Mouse (Mus musculus) lung, embryonic 14.5 days (tissue): ENCODE measurements around the gene Tdrd1. TPM values are rescaled to one million over a fixed set of nuclear protein-coding genes. Genes with fewer than 3 reads are reported as not detected.

Experiments
- ATAC-seq: fragments of 200-750 bp; cut with Nextera tagmentation; 2 replicates; pipeline ENCODE4 v1.8.0; 2017; ENCODE audit warnings: mild to moderate bottlenecking, moderate TSS enrichment, moderate library complexity; ENCODE audit not compliant: insufficient read depth
- DNase-seq: peaks from one replicate; pipeline ENCODE4 v3.0.0-alpha.2; 2015
- H3K27ac ChIP-seq: fragments of 300-500 bp; sonication (generic); 2 replicates; pipeline ENCODE4 v1.5.1; 2014; ENCODE audit warnings: low read depth, mild to moderate bottlenecking, moderate library complexity
- H3K27me3 ChIP-seq: fragments of 300-500 bp; sonication (generic); 2 replicates; pipeline ENCODE4 v1.6.1; 2014; ENCODE audit warnings: low read length, control low read depth; ENCODE audit not compliant: insufficient read depth
- H3K36me3 ChIP-seq: fragments of 300-500 bp; sonication (generic); 2 replicates; pipeline ENCODE4 v1.6.1; 2014; ENCODE audit warnings: control low read depth; ENCODE audit not compliant: insufficient read depth
- H3K4me1 ChIP-seq: fragments of 300-500 bp; sonication (generic); 2 replicates; pipeline ENCODE4 v1.6.1; 2014; ENCODE audit warnings: antibody characterized with exemption, control low read depth; ENCODE audit not compliant: insufficient read depth
- H3K4me2 ChIP-seq: fragments of 300-500 bp; sonication (generic); 2 replicates; pipeline ENCODE4 v1.6.1; 2014; ENCODE audit warnings: mild to moderate bottlenecking
- H3K4me3 ChIP-seq: fragments of 300-500 bp; sonication (generic); 2 replicates; pipeline ENCODE4 v1.5.1; 2014; ENCODE audit warnings: low read depth, low read length
- H3K9ac ChIP-seq: fragments of 300-500 bp; sonication (generic); 2 replicates; pipeline ENCODE4 v1.6.1; 2014
- H3K9me3 ChIP-seq: fragments of 300-500 bp; sonication (generic); 2 replicates; pipeline ENCODE4 v1.6.1; 2016; ENCODE audit warnings: low read depth, low read length, control low read depth
- CTCF ChIP-seq: IDR thresholded peaks from 2 replicates; pipeline ENCODE4 v1.5.1; 2016; ENCODE audit warnings: antibody characterized with exemption, low read depth
- WGBS: fragments of 180-500 bp; shearing (Covaris S2); extraction: QIAGEN DNeasy Blood & Tissue Kit; methylation state at CpG from one replicate; pipeline ENCODE4 v1.1.7; 2014; 5-methylcytosine and 5-hydroxymethylcytosine counted together
- polyA plus RNA-seq: library from polyadenylated mRNA; unstranded; fragments of >200 nt; fragmentation: Nextera tagmentation; extraction: Ambion mirVana; gene quantifications from 2 replicates; pipeline ENCODE4 v1.2.1, GENCODE M21; 2014

The Tdrd1 gene
- polyA plus RNA-seq, 1 experiment from 2014 or later: 1.3 TPM

DNA sequence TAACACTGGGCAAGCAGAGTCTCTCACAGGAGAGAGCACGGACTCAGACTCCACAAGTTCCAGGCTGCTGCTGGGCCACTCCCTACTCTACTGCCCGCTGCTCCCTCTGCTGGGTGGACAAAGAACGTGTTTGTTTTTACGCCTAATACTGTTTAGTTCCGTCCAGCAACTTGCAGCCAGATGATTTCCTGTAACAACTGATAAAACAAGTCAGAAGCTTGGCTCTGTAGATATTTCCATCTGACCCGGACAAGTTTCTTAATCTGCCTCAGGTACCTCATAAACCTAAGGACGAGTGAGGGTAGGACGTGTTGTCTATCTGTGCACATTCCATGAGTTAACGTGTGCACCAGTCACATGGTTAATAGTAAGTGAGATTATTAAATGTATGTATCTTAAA is 14.4 kb upstream of the Tdrd1 start:
- Histone ChIP-seq H3K9me3 (no peaks in the 10 kb centered on the region), H3K4me1 (no peaks in the 10 kb centered on the region), H3K4me3 (no peak overlapping the region), H3K4me2 (no peak overlapping the region), H3K36me3 (peaks cover 51% of the 10 kb centered on the region), H3K27ac (no peak overlapping the region), H3K9ac (no peak overlapping the region), H3K27me3 (no peaks in the 10 kb centered on the region)
- DNase-seq (peak; percentile 78), ATAC-seq (no peak)
- WGBS: 40% methylated on average over 9 of the region's 9 CpGs
- peak; percentile 75 for TF ChIP-seq CTCF

DNA sequence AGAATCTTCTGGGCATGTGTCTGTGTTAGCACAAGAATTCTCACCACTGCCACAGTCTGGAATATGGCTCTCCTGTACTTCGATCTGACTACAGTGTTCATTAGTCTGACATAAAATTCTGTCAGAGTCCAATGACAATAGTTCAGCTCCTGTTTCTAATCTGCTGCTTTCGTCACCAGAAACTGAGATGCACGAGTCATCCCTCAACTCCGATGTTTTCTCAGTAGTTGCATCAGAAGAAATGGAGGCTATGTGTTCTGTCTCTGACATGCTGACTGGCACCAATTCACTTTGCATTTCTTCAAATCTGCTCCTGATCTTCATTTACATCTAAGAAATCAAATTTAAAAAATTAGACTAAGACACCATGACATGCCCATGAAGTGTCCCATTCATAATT is 12.6 kb upstream of the Tdrd1 start:
- TF ChIP-seq CTCF: no peak
- no peaks in the 10 kb centered on the region for H3K9me3 ChIP-seq
- no peaks in the 10 kb centered on the region for H3K27me3 ChIP-seq
- no peak overlapping the region for H3K27ac ChIP-seq
- 83% methylated on average over 4 of the region's 4 CpGs for WGBS
- H3K4me1 ChIP-seq: peaks cover 15% of the 10 kb centered on the region
- H3K4me2 ChIP-seq: no peak overlapping the region
- ATAC-seq (no peak), DNase-seq (no peak)
- peaks cover 34% of the 10 kb centered on the region for H3K36me3 ChIP-seq
- no peak overlapping the region for H3K9ac ChIP-seq
- H3K4me3 ChIP-seq: no peak overlapping the region

DNA sequence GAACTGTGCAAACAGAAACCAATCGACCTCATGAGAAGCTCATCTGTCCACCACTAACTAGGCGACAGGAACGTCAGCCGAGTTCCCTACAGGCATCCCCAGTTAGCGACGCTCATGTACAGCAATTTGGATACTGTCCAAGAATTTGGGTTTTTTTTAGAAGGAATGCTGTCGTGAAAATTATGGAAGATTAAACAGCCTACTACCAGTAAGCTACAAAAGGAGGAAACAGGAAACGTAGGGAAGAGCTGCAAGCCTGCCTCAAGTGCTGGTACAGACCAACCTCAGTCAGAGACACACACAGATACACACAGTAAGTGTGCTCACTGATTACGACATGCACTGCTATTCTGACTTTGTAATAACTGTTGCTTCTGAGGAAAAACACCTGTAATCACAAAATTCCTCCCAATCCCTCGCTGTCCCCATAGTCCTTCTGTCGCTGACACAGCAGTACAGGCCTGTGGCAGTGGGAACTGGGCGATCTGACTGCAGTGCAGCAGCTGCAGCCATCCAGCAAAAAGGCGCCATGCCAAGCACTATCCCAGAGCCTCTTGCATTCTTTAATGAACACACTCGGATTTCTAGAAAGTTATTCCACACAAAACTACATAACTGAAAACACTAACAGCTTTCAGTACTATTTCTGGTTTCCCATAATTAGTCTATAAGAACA is 8.0 kb upstream of the Tdrd1 start:
- H3K27me3 ChIP-seq: no peaks in the 10 kb centered on the region
- peak overlapping the region; percentile 46 for H3K4me2 ChIP-seq
- H3K4me3 ChIP-seq: no peak overlapping the region
- H3K4me1 ChIP-seq: peaks cover 22% of the 10 kb centered on the region
- no peak overlapping the region for H3K9ac ChIP-seq
- ATAC-seq (peak; percentile 33; the same call in 1 of the 2 replicates), DNase-seq (peak; percentile 94)
- H3K27ac ChIP-seq: peak overlapping the region; percentile 85
- 16% methylated on average over 14 of the region's 14 CpGs for WGBS
- H3K36me3 ChIP-seq: peaks cover 6% of the 10 kb centered on the region
- no peaks in the 10 kb centered on the region for H3K9me3 ChIP-seq
- TF ChIP-seq CTCF: no peak

DNA sequence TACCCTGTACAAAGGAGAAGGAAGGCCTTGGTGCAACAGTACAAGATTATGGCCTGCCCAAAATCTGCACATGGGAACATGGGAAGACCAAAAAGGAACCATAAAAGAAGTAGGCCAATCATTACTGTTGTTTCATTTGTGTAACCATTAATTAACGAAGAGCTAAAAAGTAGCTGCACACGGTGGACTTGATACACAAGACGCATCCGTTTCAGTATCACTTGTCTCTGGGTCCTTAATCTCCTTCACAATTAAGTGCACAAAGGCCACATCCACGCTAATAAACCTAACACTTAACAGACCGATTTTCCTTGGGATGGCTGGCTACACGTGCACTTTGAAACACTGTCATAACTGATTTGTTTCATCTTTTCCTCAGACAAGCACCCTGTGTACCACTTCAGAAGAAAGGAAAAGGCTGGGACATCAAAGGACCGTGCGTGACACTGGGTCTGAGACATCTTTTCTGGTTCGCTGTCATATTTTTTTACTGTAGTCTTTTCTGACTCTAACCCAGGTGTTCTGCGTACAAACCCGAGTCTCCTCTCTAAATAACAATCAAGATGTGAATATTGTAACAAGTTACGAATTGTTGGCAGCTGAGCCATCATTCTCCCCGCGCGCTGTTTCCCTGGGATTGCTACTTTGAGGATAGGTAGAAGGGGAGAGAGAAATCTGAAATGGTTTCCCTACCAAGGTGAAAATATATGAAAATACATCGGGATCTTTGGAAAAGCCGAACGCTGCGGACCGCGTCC is 4.8 kb upstream of the Tdrd1 start:
- Histone ChIP-seq H3K9ac (peak overlapping the region; percentile 90), H3K36me3 (no peaks in the 10 kb centered on the region), H3K4me3 (peak overlapping the region; percentile 99), H3K4me1 (peaks cover 25% of the 10 kb centered on the region), H3K27me3 (no peaks in the 10 kb centered on the region), H3K27ac (peak overlapping the region; percentile 88), H3K4me2 (peak overlapping the region; percentile 70), H3K9me3 (no peaks in the 10 kb centered on the region)
- WGBS: 6% methylated on average over 22 of the region's 22 CpGs
- peak; percentile 35 for DNase-seq
- no peak for ATAC-seq
- no peak for TF ChIP-seq CTCF

DNA sequence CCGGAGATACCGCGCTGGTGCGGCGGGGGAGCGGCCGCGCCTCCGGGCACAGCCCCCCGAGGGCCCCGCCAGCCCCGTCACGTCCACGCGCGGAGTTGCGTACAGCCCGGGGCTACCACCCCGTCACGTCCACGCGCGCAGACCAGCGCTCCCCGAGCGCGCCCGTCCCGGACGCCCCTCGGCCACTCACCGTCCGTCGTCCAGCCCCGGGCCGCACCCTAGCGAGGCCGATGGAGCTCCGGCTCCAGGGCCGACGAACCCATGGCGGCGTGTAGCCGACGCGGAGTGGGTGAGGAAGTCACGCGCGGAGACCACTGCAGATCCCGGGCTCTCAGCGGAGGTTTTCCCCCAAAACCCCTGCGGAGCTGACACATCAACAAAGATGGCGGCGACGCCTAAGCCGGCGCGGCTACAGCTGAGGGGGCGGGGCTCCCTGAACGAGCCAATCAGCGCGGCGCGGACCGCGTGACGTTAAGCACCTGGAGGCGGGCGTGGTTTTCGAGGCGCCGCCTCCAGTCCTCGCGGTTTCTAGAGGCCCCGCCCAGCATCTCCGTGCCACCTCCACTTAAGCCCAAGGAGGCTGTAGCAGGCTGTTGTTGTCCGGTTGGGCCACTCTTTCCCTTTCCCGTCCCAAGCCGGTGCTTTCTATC is 4.1 kb upstream of the Tdrd1 start, which contains the start of gene Ccdc186:
TSS of gene Ccdc186 (minus strand) at position 393 of the 650 bp plus-strand sequence.
- H3K9ac ChIP-seq: peak within 1 kb of the TSS; percentile 90
- H3K4me2 ChIP-seq: peak within 1 kb of the TSS; percentile 70
- under 1% methylated on average over 79 of the region's 79 CpGs for WGBS
- peaks cover 24% of the 10 kb centered on the region for H3K4me1 ChIP-seq
- peak within 1 kb of the TSS; percentile 88 for H3K27ac ChIP-seq
- H3K27me3 ChIP-seq: no peaks in the 10 kb centered on the region
- DNase-seq: peak; percentile 99
- TF ChIP-seq CTCF: no peak
- H3K4me3 ChIP-seq: peak within 1 kb of the TSS; percentile 99
- no peaks in the 10 kb centered on the region for H3K36me3 ChIP-seq
- no peaks in the 10 kb centered on the region; the same call in 1 of the 2 replicates for H3K9me3 ChIP-seq
- ATAC-seq: peak; percentile 93

DNA sequence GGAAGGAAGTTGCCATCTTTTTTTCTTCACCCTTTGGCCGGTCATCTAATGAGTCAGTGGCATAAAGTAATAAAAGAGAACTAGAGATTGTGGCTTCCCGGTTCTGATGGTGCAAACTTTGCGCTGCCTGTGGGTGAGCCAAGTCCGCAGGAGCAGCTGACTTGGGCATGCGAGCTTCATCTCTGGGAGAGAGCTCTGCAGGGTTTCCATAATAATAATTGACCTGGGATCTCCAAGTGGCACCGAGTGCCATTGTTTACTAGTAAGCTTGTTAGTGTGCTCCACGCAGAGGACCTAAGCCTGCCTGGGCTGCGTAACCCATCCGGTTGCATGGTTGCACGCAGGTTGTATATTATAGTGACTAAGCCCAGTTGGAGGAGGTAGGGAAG is 3.6 kb upstream of the Tdrd1 start:
- TF ChIP-seq CTCF: no peak

DNA sequence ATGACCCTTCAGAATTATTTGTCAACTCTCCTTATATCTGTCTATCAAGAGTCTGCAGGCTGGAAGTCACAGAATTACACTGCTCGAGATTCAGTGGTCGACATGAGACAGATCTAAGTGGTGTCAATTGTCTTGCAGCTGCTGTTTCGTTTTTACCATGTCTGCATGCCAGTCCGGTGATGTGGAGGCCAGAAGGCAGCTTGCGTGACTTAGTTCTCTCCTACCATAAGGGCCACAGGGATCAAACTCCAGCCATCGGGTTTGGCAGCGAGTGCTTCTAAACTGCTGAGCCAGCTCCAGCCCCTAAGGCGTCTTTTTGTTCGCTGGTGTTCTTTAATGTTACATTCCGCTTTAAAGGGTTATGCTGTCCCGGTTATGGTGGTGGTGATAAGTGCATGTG is 2.3 kb downstream of the Tdrd1 start:
- Histone ChIP-seq H3K4me1 (peaks cover 3% of the 10 kb centered on the region; the same call in 1 of the 2 replicates), H3K27me3 (no peaks in the 10 kb centered on the region), H3K4me2 (no peak overlapping the region), H3K9me3 (no peaks in the 10 kb centered on the region; the same call in 1 of the 2 replicates), H3K4me3 (no peak overlapping the region), H3K9ac (no peak overlapping the region), H3K36me3 (no peaks in the 10 kb centered on the region), H3K27ac (no peak overlapping the region)
- no peak for DNase-seq
- ATAC-seq: no peak
- 63% methylated on average over 11 of the region's 11 CpGs for WGBS
- no peak for TF ChIP-seq CTCF

More for the DNA sequence above, 3.6 kb upstream of the Tdrd1 start:
- 21% methylated on average over 10 of the region's 10 CpGs for WGBS
- H3K36me3 ChIP-seq: no peaks in the 10 kb centered on the region
- H3K27me3 ChIP-seq: no peaks in the 10 kb centered on the region
- peaks cover 19% of the 10 kb centered on the region for H3K4me1 ChIP-seq
- DNase-seq: no peak
- peak overlapping the region; percentile 99 for H3K4me3 ChIP-seq
- H3K9ac ChIP-seq: peak overlapping the region; percentile 42
- H3K9me3 ChIP-seq: no peaks in the 10 kb centered on the region; the same call in 1 of the 2 replicates
- H3K27ac ChIP-seq: no peak overlapping the region
- H3K4me2 ChIP-seq: peak overlapping the region; percentile 70
- ATAC-seq: peak; percentile 50
